Mouse (Mus musculus) testis, postnatal 10 days (tissue): ENCODE measurements around the gene Gnl1.
A peak's percentile ranks its signal among the peaks of the same experiment; 100 is the strongest.
"Not testable (repeated sequence)": the region's sequence is repeated elsewhere in the genome, so short reads cannot be mapped to it uniquely, and the experiment has no call there.

Source experiments
- DNase-seq: peaks from one replicate; pipeline ENCODE4 v3.0.0; 2021; ENCODE audit warnings: low spot score

Gnl1 gene

GRCm38 (mm10) chr17:36025197-36025596 lies 45.5 kb downstream of the Gnl1 start:
- no peak for DNase-seq

DNA sequence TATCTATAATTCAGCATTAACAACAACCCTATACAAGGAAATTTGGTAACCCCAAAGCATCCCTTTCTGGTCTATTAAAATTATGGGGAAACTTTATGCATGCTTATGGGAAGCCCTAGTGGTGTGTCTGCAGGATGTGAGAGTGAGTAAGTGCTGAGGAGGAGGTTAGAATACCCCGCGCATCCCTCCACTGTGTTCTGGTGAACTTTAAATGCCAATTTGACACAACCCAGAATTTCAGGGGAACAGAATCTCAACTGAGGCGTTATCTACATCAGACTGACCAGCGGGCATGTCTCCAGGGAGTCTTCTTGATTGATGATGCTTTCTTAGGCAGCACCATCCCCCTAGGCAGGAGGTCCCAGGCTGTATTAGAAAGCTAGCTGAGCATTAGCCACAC lies 46.2 kb downstream of the Gnl1 start:
- DNase-seq: no peak

DNA sequence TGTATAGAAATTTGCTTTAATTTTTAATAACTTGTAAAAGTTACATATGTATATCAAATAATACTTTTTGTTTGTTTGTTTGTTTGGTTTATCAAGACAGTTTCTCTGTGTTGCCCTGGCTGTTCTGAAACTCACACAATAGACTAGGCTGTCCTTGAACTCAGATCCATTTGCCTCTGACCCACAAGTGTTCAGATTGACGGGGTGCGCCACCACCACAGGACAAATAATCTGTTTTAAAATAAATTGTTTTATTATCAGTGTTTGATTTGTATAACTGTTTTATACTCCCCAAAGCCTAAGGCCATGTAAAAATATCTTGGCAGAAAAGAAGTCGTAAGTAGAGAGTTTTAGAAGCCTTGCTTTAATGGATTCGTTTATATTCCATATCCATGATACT lies 48.0 kb downstream of the Gnl1 start:
- DNase-seq: no peak

DNA sequence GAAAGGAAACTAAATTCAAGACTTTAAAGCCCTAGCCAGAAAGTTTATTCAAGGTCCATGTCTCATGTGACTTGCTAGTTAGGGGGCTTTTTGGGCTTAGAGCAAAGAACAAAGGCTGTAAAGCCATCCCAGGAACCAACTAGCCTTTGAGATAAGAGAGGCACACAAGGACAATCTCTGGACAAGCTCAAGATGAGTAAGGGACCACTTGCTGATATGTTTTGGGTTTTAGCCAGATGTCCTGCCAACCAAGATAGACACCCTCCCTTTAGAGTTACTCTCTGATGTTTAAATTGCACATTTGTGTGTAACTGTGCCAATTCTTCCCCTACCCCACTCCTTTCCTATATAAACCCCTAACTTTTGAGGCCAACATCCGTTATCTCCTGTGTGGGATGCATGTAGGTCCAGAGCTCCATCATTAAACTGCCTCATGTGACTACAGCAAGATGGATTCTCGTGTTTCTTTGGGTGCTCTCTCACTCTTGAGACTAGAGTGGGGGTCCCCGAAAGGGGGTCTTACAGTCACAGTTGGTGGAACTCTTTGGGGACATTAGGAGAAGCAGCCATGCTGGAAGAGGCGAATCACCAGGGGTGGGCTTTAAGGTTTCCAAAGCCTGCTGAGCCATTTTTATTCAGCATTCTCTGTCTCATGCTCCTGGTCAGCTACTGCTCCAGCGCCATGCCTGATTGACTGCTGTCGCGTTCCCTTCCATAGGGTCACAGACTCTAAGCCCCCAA lies 49.4 kb downstream of the Gnl1 start:
- DNase-seq: no peak

DNA sequence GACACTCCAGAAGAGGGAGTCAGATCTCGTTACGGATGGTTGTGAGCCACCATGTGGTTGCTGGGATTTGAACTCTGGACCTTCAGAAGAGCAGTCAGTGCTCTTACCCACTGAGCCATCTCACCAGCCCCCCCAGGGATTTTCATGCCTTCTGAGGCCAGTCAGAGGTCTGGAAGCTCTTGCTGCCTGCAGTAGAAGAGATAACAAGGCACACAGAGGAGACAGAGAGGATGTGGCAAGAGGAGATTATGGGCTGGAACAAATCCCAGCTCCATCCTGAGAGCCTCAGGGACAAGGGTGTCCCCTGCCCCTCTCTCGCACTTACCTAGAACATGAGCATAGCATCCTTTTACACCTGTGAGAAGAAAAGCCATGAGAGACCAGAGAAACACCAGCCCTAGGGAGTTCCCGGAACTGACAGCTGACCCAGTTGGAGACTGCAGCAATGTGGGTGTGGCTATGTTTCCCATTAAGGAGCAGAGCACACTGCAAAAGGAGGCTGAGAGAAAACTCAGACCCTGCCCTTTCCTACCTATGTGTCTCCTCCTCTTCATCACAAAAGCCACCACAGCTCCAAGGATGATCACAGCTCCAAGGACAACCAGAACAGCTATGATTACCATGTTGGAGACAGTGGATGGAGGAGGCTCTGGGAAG lies 50.5 kb downstream of the Gnl1 start:
- DNase-seq: not testable (repeated sequence)

DNA sequence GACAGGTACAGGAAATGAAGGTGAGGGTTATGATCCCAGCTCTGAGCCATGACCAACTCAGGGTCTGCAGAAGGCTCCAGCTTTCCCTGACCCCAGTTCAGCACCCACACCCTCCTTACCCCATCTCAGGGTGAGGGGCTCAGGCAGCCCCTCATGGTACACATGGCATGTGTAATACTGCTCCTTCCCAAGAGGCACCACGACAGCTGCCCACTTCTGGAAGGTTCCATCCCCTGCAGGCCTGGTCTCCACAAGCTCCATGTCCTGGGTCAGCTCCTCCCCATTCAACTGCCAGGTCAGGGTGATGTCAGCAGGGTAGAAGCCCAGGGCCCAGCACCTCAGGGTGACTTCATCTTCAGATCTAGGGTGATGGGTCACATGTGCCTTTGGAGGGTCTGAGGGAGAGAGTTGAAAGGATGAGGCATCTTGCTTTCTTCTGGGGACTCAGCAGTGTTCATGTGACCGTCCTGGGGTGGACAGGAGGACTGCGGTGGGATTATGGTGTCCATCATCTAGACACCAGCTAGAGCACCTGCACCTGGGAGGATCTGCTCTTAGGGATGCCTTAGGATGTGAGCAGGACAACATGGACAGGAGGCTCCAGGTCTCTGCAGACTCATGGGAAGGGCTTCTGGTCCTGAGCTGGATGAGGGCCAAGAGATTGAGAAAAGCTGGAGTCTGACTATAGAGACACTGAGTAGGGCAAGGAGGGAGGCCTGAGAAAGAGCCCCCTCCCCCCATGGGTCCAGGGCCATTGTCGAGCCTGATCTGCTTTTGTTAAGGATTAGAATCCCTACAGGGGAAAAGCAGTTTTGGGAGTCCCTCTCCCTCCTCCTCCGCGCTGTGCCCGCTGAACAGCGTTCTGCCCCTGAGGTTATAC lies 51.3 kb downstream of the Gnl1 start:
- DNase-seq: not testable (repeated sequence)

- not testable (repeated sequence) for DNase-seq
Observed at GRCm38 (mm10) chr17:36031583-36032331, 52.1 kb downstream of the Gnl1 start.

DNA sequence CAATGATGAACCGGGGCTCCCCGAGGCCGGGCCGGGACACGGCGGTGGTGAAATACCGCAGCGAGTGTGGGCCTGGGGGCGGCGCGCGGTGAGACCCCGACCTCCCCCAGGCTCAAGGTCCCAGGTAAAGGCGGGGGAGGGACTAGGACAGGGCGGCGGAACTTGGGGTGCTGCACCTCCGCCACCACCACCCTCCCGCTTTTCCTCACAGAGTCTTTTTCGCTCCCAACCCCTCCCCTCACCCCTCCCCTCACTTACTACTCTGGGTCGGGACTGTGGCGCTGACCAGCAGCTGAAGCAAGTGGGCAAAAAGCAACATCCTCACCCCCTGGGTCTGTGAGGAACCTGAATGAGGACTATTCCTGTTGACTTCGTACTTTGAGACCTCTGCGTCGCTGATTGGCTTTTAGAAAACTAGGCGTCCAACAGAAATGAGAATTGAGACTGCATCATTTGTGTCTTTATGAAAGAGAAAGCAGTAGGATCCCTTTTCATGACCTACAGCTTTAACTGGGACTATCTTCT lies 52.8 kb downstream of the Gnl1 start, which contains the start of gene H2-T23:
Gene H2-T23 (minus strand): TSS at position 505 of the 525 bp plus-strand sequence.
- peak; percentile 59 for DNase-seq

GRCm38 (mm10) chr17:36034524-36034923 lies 54.9 kb downstream of the Gnl1 start:
- DNase-seq: not testable (repeated sequence)

GRCm38 (mm10) chr17:36035010-36035638 lies 55.5 kb downstream of the Gnl1 start:
- DNase-seq: peak; percentile 73

- not testable (repeated sequence) for DNase-seq
Observed at GRCm38 (mm10) chr17:36036126-36036525, 56.5 kb downstream of the Gnl1 start.
